In the genomic region with DNA sequence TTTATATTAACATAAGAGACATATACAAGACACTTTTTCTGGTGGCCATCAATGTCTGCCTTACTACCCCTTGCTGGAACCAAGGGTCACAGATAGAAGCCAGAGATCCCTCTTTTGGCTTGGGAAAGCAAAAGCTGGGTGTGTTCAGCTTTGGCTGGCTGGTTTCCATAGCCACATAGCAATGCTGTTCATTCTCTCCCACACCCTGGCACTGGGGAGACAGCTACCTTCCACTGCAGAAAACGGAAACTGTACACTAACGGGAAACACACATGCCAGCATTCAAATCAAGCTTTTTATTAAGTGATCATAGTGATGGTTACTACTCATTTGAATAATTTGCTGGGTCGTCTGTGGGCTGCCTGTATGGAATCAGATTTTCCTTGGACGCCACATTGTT, we compare ENCODE assay signal across 16 mouse cellular contexts.
A peak's percentile ranks its signal among the peaks of the same experiment; 100 is the strongest.
DNase-seq lines count a peak whose midpoint lies in the region.
"Had no signal": no experiment of that assay in that cellular context is flagged by ENCODE, and none has a peak within 500 bp of the region (broad histone marks: within the 10 kb centered on the region; RNA-seq: fewer than 3 reads in every experiment).

No protein-coding gene starts in this region.

- DNase-seq in heart, adult 18-20 months: peak; percentile 17 to 23
- no peak for DNase-seq in heart, postnatal 36 days
- DNase-seq in layer of hippocampus, adult 11-12 months (ENCODE audit: low spot score): peak; percentile 15
- DNase-seq in layer of hippocampus, postnatal 36 days: no peak
- DNase-seq in right cerebral cortex, postnatal 10 days (ENCODE audit: low spot score in 2 of 2): peak; percentile 41 to 42
- no peak for DNase-seq in right cerebral cortex, postnatal 25 days
- DNase-seq in retina, postnatal 1 day: no peak
- DNase-seq: adrenal gland, postnatal 36 days; cerebellum, adult 11 months; cerebellum, adult 9-11 months; gastrocnemius, postnatal 36 days; kidney, adult 18-20 months; left cerebral cortex, postnatal 4 days; lung, embryonic 14.5 days; lung, postnatal 4 days; thymus, postnatal 14 days had no signal

- intact Hi-C loops in heart, postnatal 36 days (cut with DNase I): no loop called here

Comparison
In these comparisons a context has a peak if more than half of its experiments do, and no peak if none do; other contexts are left out.
1. DNase-seq: peak in heart, adult 18-20 months (2 of 2), layer of hippocampus, adult 11-12 months (single experiment) and right cerebral cortex, postnatal 10 days (2 of 2); none in heart, postnatal 36 days (0 of 2), layer of hippocampus, postnatal 36 days (0 of 2), right cerebral cortex, postnatal 25 days (single experiment) and retina, postnatal 1 day (single experiment).